Mouse (Mus musculus) kidney, adult 2 months (tissue): ENCODE data around the gene Bsn.

Source experiments
- CTCF ChIP-seq: fragments of 200-500 bp; conservative IDR thresholded peaks from 2 replicates; pipeline ENCODE4 v1.5.1; 2011; ENCODE audit warnings: low read depth, mild to moderate bottlenecking, control low read depth, low read length, moderate library complexity, mixed read lengths; ENCODE audit not compliant: insufficient read depth, insufficient read length
- POLR2A ChIP-seq: fragments of 200-500 bp; IDR thresholded peaks from one replicate; pipeline ENCODE4 v1.6.1; 2011; ENCODE audit warnings: low read depth, low read length, control low read depth

DNA sequence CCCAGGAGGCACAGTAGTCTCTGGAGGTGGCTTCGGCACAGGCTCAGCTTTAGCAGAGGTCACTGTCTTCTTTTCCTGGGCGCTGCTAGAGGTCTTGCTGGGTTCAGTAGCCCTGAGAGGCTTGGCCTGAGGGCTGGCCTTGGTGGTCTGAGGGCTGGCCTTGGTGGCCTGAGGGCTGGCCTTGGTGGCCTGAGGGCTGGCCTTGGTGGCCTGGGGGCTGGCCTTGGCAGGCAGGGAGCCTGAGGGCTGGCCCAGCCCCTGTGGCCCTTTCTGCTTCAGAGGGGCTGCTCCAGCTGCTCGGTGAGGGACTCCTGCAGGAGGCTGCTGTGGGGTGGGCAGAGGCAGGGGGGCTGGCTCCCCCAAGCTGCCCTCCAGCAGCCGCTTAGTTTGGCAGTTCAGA lies 73.0 kb downstream of the Bsn start:
- TF ChIP-seq CTCF, result no peak
- no peak for TF ChIP-seq POLR2A
